Mouse (Mus musculus): Measurements from ENCODE around the gene Wfdc6a.

GRCm38 (mm10) chr2:164558991-164559645, 26.1 kb downstream of the Wfdc6a start:
- TF ChIP-seq MAFK (IDR thresholded peaks at IDR 0.05; ENCODE audit: insufficient read depth, low read depth, low read length) (no peak), ZNF384 (IDR thresholded peaks at IDR 0.05; ENCODE audit: low read depth, low read length) (no peak)

Data from ES-E14 (cell line).